ENCODE assay signal across 8 mouse cellular contexts in genomic region chr10:89744871-89745665, GRCm38 (mm10). TPM values are rescaled to one million over a fixed set of nuclear protein-coding genes. Genes with fewer than 3 reads are reported as not detected.
A peak's percentile ranks its signal among the peaks of the same experiment; 100 is the strongest.
DNase-seq lines count a peak whose midpoint lies in the region; ATAC-seq lines count a peak whose summit lies in the region.

Gene Uhrf1bp1l (plus strand): TSS chr10:89744991.

- H3K4me1 ChIP-seq in megakaryocyte, embryonic 14.5 days = peaks cover 72% of the 10 kb centered on the region

- peak; percentile 67 for ATAC-seq in inflammation-experienced regulatory T-cells, adult 6 months

- no peaks in the 10 kb centered on the region for H3K9me3 ChIP-seq in megakaryocyte, embryonic 14.5 days

- H3K4me3 ChIP-seq in megakaryocyte, embryonic 14.5 days (replicated peaks) = peak within 1 kb of the TSS; percentile 97

- DNase-seq in adrenal gland, adult 18-20 months (ENCODE audit: low spot score in 2 of 2) = peak; percentile 93 to 94
- DNase-seq in embryo, embryonic 10.5 days (ENCODE audit: low spot score) = peak; percentile 96
- DNase-seq in gastrocnemius, postnatal 14 days = peak; percentile 94
- DNase-seq in left cerebral cortex, adult 9 months (ENCODE audit: low spot score in 2 of 2) = peak; percentile 47 to 88
- DNase-seq in right cerebral cortex, adult 2 months (ENCODE audit: low spot score in 2 of 2) = peak; percentile 82 to 87
- peak; percentile 68 for DNase-seq in urinary bladder, postnatal 10 days (ENCODE audit: low spot score)

- H3K36me3 ChIP-seq in megakaryocyte, embryonic 14.5 days (replicated peaks; ENCODE audit: low read length) = peaks cover 33% of the 10 kb centered on the region

- no peaks in the 10 kb centered on the region for H3K27me3 ChIP-seq in megakaryocyte, embryonic 14.5 days (replicated peaks)

- intact Hi-C loops in gastrocnemius, postnatal 14 days (cut with DNase I; ENCODE audit: low total_unique reads) = no loop called here

RNA-seq across cellular contexts. Expression of gene Uhrf1bp1l, which starts in this region (rescaled TPM):
- total RNA-seq in adrenal gland, adult 18-20 months (2021) = 10 to 100 TPM; 57.3 to 75.8 TPM
- 10 to 100 TPM in 1 of 2 experiments, 1 to 10 TPM in 1; 9.8 to 12.9 TPM for total RNA-seq in gastrocnemius, postnatal 14 days (2021)
- polyA plus RNA-seq in inflammation-experienced regulatory T-cells, adult 6 months (2017; shearing (Covaris generic)) = 10 to 100 TPM; 22.5 to 33.8 (median 26.2) TPM
- polyA plus RNA-seq in megakaryocyte, embryonic 14.5 days (2012; ENCODE audit: insufficient read depth, low replicate concordance) = 4.0 and 12.3 TPM in 2 replicates

Comparison
In these comparisons a context has a peak if more than half of its experiments do, and no peak if none do; other contexts are left out.
1. Peak in every context shown above with its lines: DNase-seq, ATAC-seq and H3K4me3 ChIP-seq.
2. RNA of gene Uhrf1bp1l (total RNA-seq): 57.3 to 75.8 TPM in adrenal gland, adult 18-20 months; 9.8 to 12.9 TPM in gastrocnemius, postnatal 14 days; every median in the first group is over 4 times any median in the second.